Mouse (Mus musculus) forebrain, postnatal 0 days (tissue): ENCODE results near the gene Cfap69. TPM values are rescaled to one million over a fixed set of nuclear protein-coding genes. Genes with fewer than 3 reads are reported as not detected.

Experiments
- ATAC-seq: fragments of 200-750 bp; cut with Nextera tagmentation; 2 replicates; pipeline ENCODE4 v1.8.0; 2017; ENCODE audit warnings: mild to moderate bottlenecking, moderate library complexity
- DNase-seq: peaks from one replicate; pipeline ENCODE4 v3.0.0-alpha.2; 2015
- H3K27ac ChIP-seq: fragments of 300-500 bp; sonication (generic); 2 replicates; pipeline ENCODE4 v1.5.1; 2014; ENCODE audit warnings: low read depth, mild to moderate bottlenecking, antibody characterized with exemption, low read length, moderate library complexity, mixed read lengths
- H3K27me3 ChIP-seq: fragments of 300-500 bp; sonication (generic); 2 replicates; pipeline ENCODE4 v1.6.1; 2014; ENCODE audit warnings: mild to moderate bottlenecking, low read length, mixed read lengths; ENCODE audit not compliant: insufficient read depth
- H3K36me3 ChIP-seq: fragments of 300-500 bp; sonication (generic); 2 replicates; pipeline ENCODE4 v1.6.1; 2014; ENCODE audit warnings: mild to moderate bottlenecking, moderate library complexity; ENCODE audit not compliant: insufficient read depth
- H3K4me1 ChIP-seq: fragments of 300-500 bp; sonication (generic); 2 replicates; pipeline ENCODE4 v1.6.1; 2014; ENCODE audit warnings: antibody characterized with exemption; ENCODE audit not compliant: insufficient read depth
- H3K4me2 ChIP-seq: fragments of 300-500 bp; sonication (generic); 2 replicates; pipeline ENCODE4 v1.6.1; 2014; ENCODE audit warnings: low read depth, mild to moderate bottlenecking, moderate library complexity
- H3K4me3 ChIP-seq: fragments of 300-500 bp; sonication (generic); 2 replicates; pipeline ENCODE4 v1.5.1; 2014; ENCODE audit warnings: low read depth, low read length, mixed read lengths
- H3K9ac ChIP-seq: fragments of 300-500 bp; sonication (generic); 2 replicates; pipeline ENCODE4 v1.6.1; 2014; ENCODE audit warnings: mild to moderate bottlenecking
- H3K9me3 ChIP-seq: fragments of 300-500 bp; sonication (generic); 2 replicates; pipeline ENCODE4 v1.6.1; 2016; ENCODE audit warnings: low read length
- CTCF ChIP-seq: sonication (generic); IDR thresholded peaks from 2 replicates; pipeline ENCODE4 v1.5.1; 2016; ENCODE audit warnings: antibody characterized with exemption, control low read depth, low read depth
- WGBS: fragments of 180-500 bp; shearing (Covaris S2); extraction: QIAGEN DNeasy Blood & Tissue Kit; methylation state at CpG from one replicate; pipeline ENCODE4 v1.1.7; 2014; 5-methylcytosine and 5-hydroxymethylcytosine counted together
- polyA plus RNA-seq: library from polyadenylated mRNA; unstranded; fragments of >200 nt; fragmentation: Nextera tagmentation; extraction: Ambion mirVana; gene quantifications from 2 replicates; pipeline ENCODE4 v1.2.1, GENCODE M21; 2015
- total RNA-seq: library from RNA; depleted of rRNA; stranded (reverse); fragments of >200 nt; gene quantifications from 2 replicates; pipeline ENCODE4 v1.2.3, GENCODE M21; 2014

Gene Cfap69
- total and polyA plus RNA-seq, 2 experiments from 2014 or later, result 6.7 to 11.6 TPM

- no peaks in the 10 kb centered on the region for H3K36me3 ChIP-seq
- H3K9ac ChIP-seq, result no peak overlapping the region
- no peak overlapping the region for H3K27ac ChIP-seq
- H3K27me3 ChIP-seq, result no peaks in the 10 kb centered on the region
- 76% methylated on average over 4 of the region's 4 CpGs for WGBS
- no peaks in the 10 kb centered on the region for H3K9me3 ChIP-seq
- no peak for ATAC-seq
- H3K4me1 ChIP-seq, result no peaks in the 10 kb centered on the region
- H3K4me3 ChIP-seq, result no peak overlapping the region
- no peak for DNase-seq
- no peak overlapping the region for H3K4me2 ChIP-seq
- no peak for TF ChIP-seq CTCF
Measured at GRCm38 (mm10) chr5:5683292-5683691, 19.3 kb upstream of the Cfap69 start.

- Histone ChIP-seq H3K9ac (no peak overlapping the region), H3K4me1 (no peaks in the 10 kb centered on the region), H3K36me3 (no peaks in the 10 kb centered on the region; the same call in 1 of the 2 replicates), H3K4me2 (no peak overlapping the region), H3K4me3 (no peak overlapping the region), H3K27me3 (no peaks in the 10 kb centered on the region), H3K27ac (no peak overlapping the region), H3K9me3 (no peaks in the 10 kb centered on the region)
- TF ChIP-seq CTCF, result no peak
- ATAC-seq, result no peak
- DNase-seq, result no peak
Measured at GRCm38 (mm10) chr5:5679459-5679858, 15.4 kb upstream of the Cfap69 start.

GRCm38 (mm10) chr5:5676082-5676481 lies 12.0 kb upstream of the Cfap69 start:
- no peak for TF ChIP-seq CTCF
- Histone ChIP-seq H3K27me3 (no peaks in the 10 kb centered on the region), H3K9ac (no peak overlapping the region), H3K4me1 (no peaks in the 10 kb centered on the region), H3K9me3 (no peaks in the 10 kb centered on the region), H3K4me3 (no peak overlapping the region), H3K36me3 (no peaks in the 10 kb centered on the region; the same call in 1 of the 2 replicates), H3K27ac (no peak overlapping the region), H3K4me2 (no peak overlapping the region)
- ATAC-seq (no peak), DNase-seq (no peak)
- WGBS, result 88% methylated on average over 3 of the region's 3 CpGs

- no peak overlapping the region for H3K4me3 ChIP-seq
- no peaks in the 10 kb centered on the region for H3K9me3 ChIP-seq
- ATAC-seq, result no peak
- 82% methylated on average over 7 of the region's 7 CpGs for WGBS
- H3K36me3 ChIP-seq, result 0 out of 2 replicates have a peak, but pooled peaks cover 4% of the 10 kb centered on the region
- H3K4me1 ChIP-seq, result no peaks in the 10 kb centered on the region
- H3K27ac ChIP-seq, result no peak overlapping the region
- H3K4me2 ChIP-seq, result no peak overlapping the region
- TF ChIP-seq CTCF, result no peak
- DNase-seq, result no peak
- no peaks in the 10 kb centered on the region for H3K27me3 ChIP-seq
- no peak overlapping the region for H3K9ac ChIP-seq
Measured at GRCm38 (mm10) chr5:5668920-5669319, 4.9 kb upstream of the Cfap69 start.

GRCm38 (mm10) chr5:5664371-5664926 lies 410 bp upstream of the Cfap69 start:
- ATAC-seq (peak; percentile 8; the same call in 1 of the 2 replicates), DNase-seq (peak; percentile 7)
- no peak for TF ChIP-seq CTCF
- H3K27me3 ChIP-seq, result no peaks in the 10 kb centered on the region
- no peaks in the 10 kb centered on the region for H3K9me3 ChIP-seq
- 0 out of 2 replicates have a peak overlapping the region, but pooled peaks have one; percentile 62 for H3K27ac ChIP-seq
- H3K9ac ChIP-seq, result peak overlapping the region; percentile 64
- 0 out of 2 replicates have a peak, but pooled peaks cover 4% of the 10 kb centered on the region for H3K4me1 ChIP-seq
- H3K4me3 ChIP-seq, result peak overlapping the region; percentile 92
- 0 out of 2 replicates have a peak, but pooled peaks cover 4% of the 10 kb centered on the region for H3K36me3 ChIP-seq
- H3K4me2 ChIP-seq, result peak overlapping the region; percentile 96
- 43% methylated on average over 6 of the region's 6 CpGs for WGBS

- Histone ChIP-seq H3K9ac (peak overlapping the region; percentile 64), H3K4me1 (0 out of 2 replicates have a peak, but pooled peaks cover 4% of the 10 kb centered on the region), H3K9me3 (no peaks in the 10 kb centered on the region), H3K27ac (no peak overlapping the region), H3K36me3 (no peaks in the 10 kb centered on the region), H3K27me3 (no peaks in the 10 kb centered on the region), H3K4me3 (peak overlapping the region; percentile 92), H3K4me2 (peak overlapping the region; percentile 96)
- DNase-seq (no peak), ATAC-seq (no peak)
- no peak for TF ChIP-seq CTCF
- 41% methylated on average over 6 of the region's 6 CpGs for WGBS
Measured at GRCm38 (mm10) chr5:5663057-5663456, 982 bp downstream of the Cfap69 start.

- no peak overlapping the region for H3K27ac ChIP-seq
- no peak for DNase-seq
- no peaks in the 10 kb centered on the region for H3K36me3 ChIP-seq
- TF ChIP-seq CTCF, result no peak
- no peaks in the 10 kb centered on the region for H3K9me3 ChIP-seq
- H3K4me2 ChIP-seq, result no peak overlapping the region
- no peak overlapping the region for H3K9ac ChIP-seq
- no peak overlapping the region for H3K4me3 ChIP-seq
- no peaks in the 10 kb centered on the region for H3K27me3 ChIP-seq
- ATAC-seq, result no peak
- 51% methylated on average over 2 of the region's 2 CpGs for WGBS
- H3K4me1 ChIP-seq, result 0 out of 2 replicates have a peak, but pooled peaks cover 4% of the 10 kb centered on the region
Measured at GRCm38 (mm10) chr5:5658680-5659079, 5.4 kb downstream of the Cfap69 start.
